Mouse (Mus musculus): ENCODE data around the gene Zan. TPM values are rescaled to one million over a fixed set of nuclear protein-coding genes. Genes with fewer than 3 reads are reported as not detected.

Zan gene
- polyA plus RNA-seq, 1 experiment from 2014 or later: 0.10 TPM

DNA sequence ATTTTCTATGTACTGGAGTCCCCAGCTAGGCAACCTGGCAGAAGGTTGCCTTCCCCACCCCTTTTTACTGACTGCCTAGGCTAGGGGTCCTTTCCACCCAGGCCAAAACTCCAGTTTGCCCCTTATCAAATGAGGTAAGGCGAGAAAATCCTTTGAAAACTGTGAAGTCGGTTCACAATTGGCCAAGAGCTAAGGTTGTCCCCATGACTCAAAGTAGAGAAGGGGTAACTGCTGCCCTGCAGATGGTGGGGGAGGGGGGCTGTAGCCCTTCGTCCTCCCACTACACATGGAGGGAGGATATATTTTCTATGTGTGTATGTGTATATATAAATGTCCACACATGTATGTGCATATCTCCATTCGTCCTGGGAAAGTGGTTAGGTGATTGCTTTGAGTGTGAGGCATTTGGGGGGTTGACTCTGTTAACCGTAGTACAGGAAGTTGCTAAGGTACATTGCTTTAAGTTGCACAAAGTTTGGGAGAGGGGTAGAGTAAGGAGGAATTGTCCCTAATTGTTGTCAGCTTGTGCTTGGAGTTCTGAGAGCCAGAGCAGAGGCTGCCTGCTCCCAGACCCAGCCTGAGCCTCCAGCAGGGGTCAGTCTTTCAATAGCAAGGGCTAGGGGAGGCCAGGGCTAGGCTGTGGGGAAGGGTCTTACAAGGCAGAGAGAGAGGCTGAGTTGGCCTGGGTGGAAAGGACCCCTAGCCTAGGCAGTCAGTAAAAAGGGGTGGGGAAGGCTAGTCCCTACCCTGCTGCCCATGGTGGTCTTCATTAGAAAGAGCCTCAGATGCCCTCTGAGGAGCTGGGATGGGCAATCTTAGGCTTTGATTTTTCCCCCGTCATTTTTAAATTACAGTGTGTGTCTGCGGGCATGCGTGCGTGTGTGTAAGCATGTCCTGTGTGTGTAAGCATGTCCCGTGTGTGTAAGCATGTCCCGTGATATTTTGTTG, 36.3 kb upstream of the Zan start:
- Histone ChIP-seq H3K4me1 (peaks cover 38% of the 10 kb centered on the region), H3K36me3 (peaks cover 47% of the 10 kb centered on the region), H3K27me3 (ENCODE audit: low read depth, poor library complexity, severe bottlenecking) (no peaks in the 10 kb centered on the region), H3K27ac (0 out of 2 replicates have a peak overlapping the region, but pooled peaks have one; percentile 20), H3K4me3 (peak overlapping the region; percentile 100; the same call in 1 of the 2 replicates), H3K9me3 (replicated peaks) (no peaks in the 10 kb centered on the region)
- WGBS: 82% methylated on average over 11 of the region's 11 CpGs
- peak; percentile 69 for DNase-seq (ENCODE audit: low spot score)

DNA sequence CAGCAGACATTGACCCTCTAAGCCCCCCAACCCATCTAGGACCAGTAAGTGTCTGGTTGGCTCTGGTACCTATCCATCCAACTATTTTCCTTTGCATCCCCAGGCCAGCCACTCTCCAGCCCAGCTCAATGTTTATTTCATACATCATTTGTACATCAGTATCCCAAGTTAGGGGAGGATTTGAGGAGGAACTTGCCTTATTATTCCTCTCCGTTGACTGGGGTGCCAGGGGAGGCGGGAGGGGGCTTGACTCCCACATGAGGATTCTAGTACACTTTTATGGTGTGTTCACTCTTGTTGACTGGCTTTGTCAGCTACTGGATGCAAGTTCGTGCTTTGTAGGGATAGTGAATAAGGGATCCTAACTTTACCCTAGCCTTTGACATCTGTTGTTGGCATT, 34.8 kb upstream of the Zan start:
- H3K36me3 ChIP-seq: peaks cover 33% of the 10 kb centered on the region
- H3K4me1 ChIP-seq: peaks cover 38% of the 10 kb centered on the region
- DNase-seq (ENCODE audit: low spot score): no peak
- no peaks in the 10 kb centered on the region for H3K27me3 ChIP-seq (ENCODE audit: low read depth, poor library complexity, severe bottlenecking)
- peak overlapping the region; percentile 100 for H3K4me3 ChIP-seq
- 84% methylated on average over 3 of the region's 3 CpGs for WGBS
- H3K9me3 ChIP-seq (replicated peaks): no peaks in the 10 kb centered on the region
- H3K27ac ChIP-seq: peak overlapping the region; percentile 99; the same call in 1 of the 2 replicates

GRCm38 (mm10) chr5:137510573-137511390, 33.9 kb upstream of the Zan start:
- Histone ChIP-seq H3K9me3 (replicated peaks) (no peaks in the 10 kb centered on the region), H3K4me1 (peaks cover 38% of the 10 kb centered on the region), H3K36me3 (peaks cover 33% of the 10 kb centered on the region), H3K27ac (peak overlapping the region; percentile 99), H3K4me3 (peak overlapping the region; percentile 100), H3K27me3 (ENCODE audit: low read depth, poor library complexity, severe bottlenecking) (no peaks in the 10 kb centered on the region)
- peak; percentile 56 for DNase-seq (ENCODE audit: low spot score)
- WGBS: 1% methylated on average over 46 of the region's 83 CpGs

GRCm38 (mm10) chr5:137510014-137510501, 33.2 kb upstream of the Zan start:
- Histone ChIP-seq H3K27me3 (ENCODE audit: low read depth, poor library complexity, severe bottlenecking) (no peaks in the 10 kb centered on the region), H3K27ac (peak overlapping the region; percentile 99), H3K9me3 (replicated peaks) (no peaks in the 10 kb centered on the region), H3K36me3 (peaks cover 30% of the 10 kb centered on the region), H3K4me1 (peaks cover 38% of the 10 kb centered on the region), H3K4me3 (peak overlapping the region; percentile 100)
- DNase-seq (ENCODE audit: low spot score): peak; percentile 88
- WGBS: 2% methylated on average over 37 of the region's 52 CpGs

GRCm38 (mm10) chr5:137504041-137504440, 27.2 kb upstream of the Zan start:
- H3K4me1 ChIP-seq: peaks cover 17% of the 10 kb centered on the region
- 85% methylated on average over 6 of the region's 6 CpGs for WGBS
- H3K9me3 ChIP-seq (replicated peaks): no peaks in the 10 kb centered on the region
- no peak overlapping the region for H3K27ac ChIP-seq
- no peak for DNase-seq (ENCODE audit: low spot score)
- peaks cover 15% of the 10 kb centered on the region for H3K36me3 ChIP-seq
- H3K4me3 ChIP-seq: no peak overlapping the region
- no peaks in the 10 kb centered on the region for H3K27me3 ChIP-seq (ENCODE audit: low read depth, poor library complexity, severe bottlenecking)

GRCm38 (mm10) chr5:137502667-137503110, 25.8 kb upstream of the Zan start:
- Histone ChIP-seq H3K9me3 (replicated peaks) (no peaks in the 10 kb centered on the region), H3K4me1 (peaks cover 17% of the 10 kb centered on the region), H3K27ac (peak overlapping the region; percentile 95), H3K4me3 (peak overlapping the region; percentile 75), H3K36me3 (peaks cover 15% of the 10 kb centered on the region), H3K27me3 (ENCODE audit: low read depth, poor library complexity, severe bottlenecking) (no peaks in the 10 kb centered on the region)
- peak; percentile 92 for DNase-seq (ENCODE audit: low spot score)
- WGBS: under 1% methylated on average over 29 of the region's 30 CpGs

DNA sequence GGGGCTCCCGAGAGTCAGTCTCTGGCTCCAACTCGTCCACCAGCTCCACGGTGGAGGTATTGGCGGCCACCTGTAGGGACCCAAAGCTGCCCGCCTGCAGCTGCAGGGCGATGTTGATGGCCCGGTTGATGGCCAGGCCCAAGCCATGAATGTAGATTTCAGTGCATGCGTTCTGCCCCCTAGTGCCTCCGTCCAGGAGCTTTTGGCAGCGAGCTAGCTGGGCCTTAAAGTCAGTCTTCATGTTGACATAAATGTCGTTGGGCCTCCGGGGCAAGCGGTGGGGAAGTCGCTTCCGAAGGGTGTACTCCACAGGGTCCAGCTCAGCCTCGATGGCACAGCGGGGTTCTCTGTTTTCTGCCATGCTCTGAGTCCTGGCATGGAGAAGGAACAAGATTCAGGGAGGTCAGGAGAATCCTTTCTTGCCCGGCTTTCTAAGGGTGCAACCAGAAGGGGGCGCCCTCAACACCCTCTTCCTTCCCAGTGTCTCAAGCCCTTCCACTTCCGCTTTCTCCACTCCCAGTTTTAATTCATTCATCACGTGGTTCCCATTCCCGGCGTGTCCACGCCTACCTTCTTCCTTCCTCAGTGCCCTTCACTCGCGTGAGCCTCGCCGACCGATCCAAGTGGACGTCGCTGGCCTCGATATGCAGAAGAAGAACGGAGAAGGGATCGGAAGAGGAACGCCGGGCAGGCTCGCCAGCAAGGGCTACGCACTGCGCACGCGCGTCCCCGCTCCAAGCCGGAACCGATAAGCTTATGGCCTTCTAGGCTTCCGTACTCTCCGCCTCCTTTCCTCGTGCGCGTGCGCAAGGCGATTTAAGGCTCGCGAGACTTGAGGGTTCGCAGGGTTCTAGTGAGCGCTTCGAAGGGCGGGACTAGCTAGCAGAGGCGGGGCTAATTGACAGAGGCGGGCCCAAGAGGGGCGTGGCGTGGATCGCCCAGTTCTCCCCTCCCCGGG, 25.1 kb upstream of the Zan start, which contains the start of gene Pop7:
Pop7 (minus strand) TSS at position 810 of the 958 bp plus-strand sequence.
- Histone ChIP-seq H3K4me3 (peak within 1 kb of the TSS; percentile 75), H3K27me3 (ENCODE audit: low read depth, poor library complexity, severe bottlenecking) (no peaks in the 10 kb centered on the region), H3K36me3 (peaks cover 15% of the 10 kb centered on the region), H3K4me1 (peaks cover 17% of the 10 kb centered on the region), H3K27ac (peak within 1 kb of the TSS; percentile 95), H3K9me3 (replicated peaks) (no peaks in the 10 kb centered on the region)
- 3% methylated on average over 64 of the region's 64 CpGs for WGBS
- peak; percentile 99 for DNase-seq (ENCODE audit: low spot score)

DNA sequence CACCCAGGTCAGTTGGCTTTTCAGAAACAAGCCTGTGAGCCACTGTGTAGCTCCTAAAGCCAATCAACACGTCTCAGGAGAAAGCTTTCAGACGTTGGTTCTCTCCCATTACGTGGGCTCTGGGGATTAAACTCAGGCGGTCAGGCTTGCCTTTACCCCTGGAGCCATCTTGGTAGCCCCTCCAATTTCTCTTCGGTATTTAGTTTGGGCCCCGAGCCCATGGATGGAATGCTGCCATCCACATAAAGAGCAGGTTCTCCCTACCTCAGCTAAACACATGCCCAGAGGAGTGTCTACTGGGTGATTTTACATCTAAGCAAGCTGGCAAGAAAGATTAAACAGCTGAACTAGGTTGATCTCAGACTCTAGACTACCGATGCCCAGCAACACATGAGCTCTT, 23.3 kb upstream of the Zan start:
- H3K27ac ChIP-seq: no peak overlapping the region
- DNase-seq (ENCODE audit: low spot score): no peak
- no peaks in the 10 kb centered on the region for H3K27me3 ChIP-seq (ENCODE audit: low read depth, poor library complexity, severe bottlenecking)
- peaks cover 17% of the 10 kb centered on the region for H3K4me1 ChIP-seq
- 93% methylated on average over 7 of the region's 7 CpGs for WGBS
- H3K36me3 ChIP-seq: peaks cover 15% of the 10 kb centered on the region
- H3K9me3 ChIP-seq (replicated peaks): no peaks in the 10 kb centered on the region
- H3K4me3 ChIP-seq: no peak overlapping the region

GRCm38 (mm10) chr5:137493831-137494230, 17.0 kb upstream of the Zan start:
- Histone ChIP-seq H3K9me3 (replicated peaks) (no peaks in the 10 kb centered on the region), H3K4me1 (no peaks in the 10 kb centered on the region; the same call in 1 of the 2 replicates), H3K36me3 (no peaks in the 10 kb centered on the region), H3K4me3 (no peak overlapping the region), H3K27me3 (ENCODE audit: low read depth, poor library complexity, severe bottlenecking) (no peaks in the 10 kb centered on the region), H3K27ac (no peak overlapping the region)
- 86% methylated on average over 13 of the region's 13 CpGs for WGBS
- DNase-seq (ENCODE audit: low spot score): no peak

GRCm38 (mm10) chr5:137491559-137491958, 14.7 kb upstream of the Zan start:
- H3K27ac ChIP-seq: no peak overlapping the region
- WGBS: 61% methylated on average over 4 of the region's 4 CpGs
- no peak for DNase-seq (ENCODE audit: low spot score)
- no peaks in the 10 kb centered on the region for H3K36me3 ChIP-seq
- no peaks in the 10 kb centered on the region; the same call in 1 of the 2 replicates for H3K4me1 ChIP-seq
- no peaks in the 10 kb centered on the region for H3K9me3 ChIP-seq (replicated peaks)
- H3K27me3 ChIP-seq (ENCODE audit: low read depth, poor library complexity, severe bottlenecking): 0 out of 2 replicates have a peak, but pooled peaks cover 2% of the 10 kb centered on the region
- no peak overlapping the region for H3K4me3 ChIP-seq

GRCm38 (mm10) chr5:137487616-137488015, 10.8 kb upstream of the Zan start:
- no peaks in the 10 kb centered on the region for H3K9me3 ChIP-seq (replicated peaks)
- no peak overlapping the region for H3K4me3 ChIP-seq
- 83% methylated on average over 7 of the region's 7 CpGs for WGBS
- peaks cover 26% of the 10 kb centered on the region for H3K27me3 ChIP-seq (ENCODE audit: low read depth, poor library complexity, severe bottlenecking)
- peaks cover 17% of the 10 kb centered on the region for H3K4me1 ChIP-seq
- no peaks in the 10 kb centered on the region for H3K36me3 ChIP-seq
- H3K27ac ChIP-seq: no peak overlapping the region
- no peak for DNase-seq (ENCODE audit: low spot score)

DNA sequence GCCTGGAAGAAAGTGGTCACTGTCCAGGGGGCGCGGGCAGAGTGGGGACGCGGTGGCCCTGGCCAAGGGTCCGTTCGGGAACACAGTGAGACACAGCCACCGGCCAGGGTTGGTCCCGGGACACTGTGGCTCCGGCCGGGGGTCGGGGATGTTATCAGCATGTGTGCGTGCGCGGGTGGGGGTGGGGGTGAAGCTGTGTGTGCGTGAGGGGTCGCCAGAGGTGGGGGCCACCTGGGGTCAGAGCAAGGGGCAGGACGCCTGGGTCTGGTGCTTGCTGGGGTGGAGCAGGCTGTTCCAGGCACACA, 8.9 kb upstream of the Zan start:
- Histone ChIP-seq H3K4me1 (peaks cover 30% of the 10 kb centered on the region), H3K36me3 (no peaks in the 10 kb centered on the region), H3K27me3 (ENCODE audit: low read depth, poor library complexity, severe bottlenecking) (peaks cover 26% of the 10 kb centered on the region), H3K27ac (peak overlapping the region; percentile 76), H3K4me3 (peak overlapping the region; percentile 57), H3K9me3 (replicated peaks) (no peaks in the 10 kb centered on the region)
- WGBS: 2% methylated on average over 17 of the region's 17 CpGs
- DNase-seq (ENCODE audit: low spot score): peak; percentile 53
